Mouse (Mus musculus): ENCODE results near the gene Mpl. TPM values are rescaled to one million over a fixed set of nuclear protein-coding genes. Genes with fewer than 3 reads are reported as not detected.

Mpl gene
- total and polyA plus RNA-seq, 2 experiments: not detected

DNA sequence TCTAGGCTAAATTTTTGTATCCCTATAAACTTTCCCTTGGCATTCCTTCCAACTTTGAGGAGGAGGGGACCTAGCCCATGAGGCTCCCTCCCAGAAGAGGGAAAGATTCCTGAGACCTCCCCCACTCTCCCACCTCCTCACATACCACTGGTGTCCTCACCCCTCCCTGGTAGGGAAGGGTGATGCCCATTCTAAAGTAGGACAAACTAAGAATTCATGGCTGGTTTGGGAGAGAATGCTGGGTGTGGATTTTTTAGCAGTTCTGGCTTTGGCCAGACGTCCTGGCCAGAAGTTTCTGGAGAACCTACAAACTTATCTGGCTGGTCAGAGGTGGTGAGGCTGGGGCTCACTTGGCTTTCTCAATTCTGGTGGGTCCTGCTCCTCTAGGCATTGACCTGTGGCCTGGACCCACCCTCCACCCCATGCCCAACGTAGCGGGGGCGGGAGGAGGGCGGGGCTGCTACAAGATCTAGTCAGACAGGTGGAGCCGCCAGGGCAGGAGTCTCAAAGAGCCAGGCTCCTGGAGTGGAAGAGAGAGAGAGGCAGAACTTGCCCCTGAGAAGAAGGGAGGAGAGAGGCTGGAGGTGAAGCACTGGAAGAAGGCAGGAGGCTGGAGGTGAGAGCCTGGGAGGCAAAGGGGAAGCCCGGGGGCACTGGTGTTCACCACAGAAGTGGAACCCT is 28.0 kb downstream of the Mpl start:
- Histone ChIP-seq H3K36me3 (ENCODE audit: control insufficient read depth, insufficient read depth, low read length) (peaks cover 11% of the 10 kb centered on the region), H3K27me3 (ENCODE audit: control insufficient read depth, insufficient read depth, low read length) (no peaks in the 10 kb centered on the region), H3K9ac (ENCODE audit: low read depth, low read length) (peak overlapping the region; percentile 25; the same call in 1 of the 2 replicates), H3K79me2 (ENCODE audit: control insufficient read depth, insufficient read depth, low read length) (peaks cover 4% of the 10 kb centered on the region; the same call in 1 of the 2 replicates), H3K27ac (replicated peaks; ENCODE audit: insufficient read depth, low read depth, low read length) (peak overlapping the region; percentile 76), H3K4me1 (ENCODE audit: control insufficient read depth, insufficient read depth, low read length) (peaks cover 31% of the 10 kb centered on the region), H3K4me3 (ENCODE audit: insufficient read depth, low read depth, low read length) (peak overlapping the region; percentile 5; the same call in 1 of the 2 replicates)
- WGBS: 24% methylated on average over 7 of the region's 7 CpGs
- TF ChIP-seq POLR2A (IDR thresholded peaks at IDR 0.05; ENCODE audit: extremely low read depth, insufficient read depth, low read length): 0 out of 2 replicates have a peak, but pooled peaks have one; percentile 20
- no peak for TF ChIP-seq CTCF (IDR thresholded peaks at IDR 0.05; ENCODE audit: low read depth, low read length)
- DNase-seq (ENCODE audit: extremely low read depth, low read depth, low spot score): no peak

DNA sequence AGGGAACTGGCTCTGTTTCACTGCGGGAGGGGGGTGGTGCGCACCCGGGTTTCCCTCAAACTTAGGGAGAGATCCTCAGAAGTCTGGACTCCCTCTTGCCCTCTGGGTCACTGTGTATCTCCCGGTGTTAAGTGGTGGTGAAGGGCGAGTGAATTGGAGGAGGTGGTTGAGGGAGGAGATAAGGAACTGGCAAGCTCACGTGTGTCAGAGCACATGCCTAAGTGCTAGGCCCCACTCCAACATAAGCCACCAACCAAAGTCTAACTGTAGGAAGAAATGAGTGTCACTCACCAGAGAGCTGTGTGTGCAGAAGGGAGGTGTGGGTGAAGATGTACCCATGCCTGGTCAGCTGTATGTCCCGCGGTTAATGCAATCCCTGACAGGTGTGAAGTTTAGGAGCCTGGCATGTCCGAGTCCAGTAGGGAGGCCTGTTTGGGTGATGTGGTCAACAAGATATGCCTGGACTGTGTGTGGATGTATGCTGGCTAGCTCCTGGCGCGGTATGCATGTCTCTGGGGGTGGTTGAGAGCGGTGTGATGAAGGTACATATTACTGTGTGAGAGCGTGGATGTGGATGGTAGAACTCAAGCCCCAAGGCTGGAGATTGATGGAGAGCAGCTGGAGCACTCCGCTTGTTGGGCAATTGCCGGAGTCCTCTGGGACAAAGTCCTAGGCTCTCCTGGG is 28.6 kb downstream of the Mpl start:
- H3K4me1 ChIP-seq (ENCODE audit: control insufficient read depth, insufficient read depth, low read length): peaks cover 31% of the 10 kb centered on the region
- peak overlapping the region; percentile 90 for H3K27ac ChIP-seq (replicated peaks; ENCODE audit: insufficient read depth, low read depth, low read length)
- H3K79me2 ChIP-seq (ENCODE audit: control insufficient read depth, insufficient read depth, low read length): peaks cover 4% of the 10 kb centered on the region; the same call in 1 of the 2 replicates
- H3K4me3 ChIP-seq (ENCODE audit: insufficient read depth, low read depth, low read length): peak overlapping the region; percentile 78
- H3K36me3 ChIP-seq (ENCODE audit: control insufficient read depth, insufficient read depth, low read length): peaks cover 11% of the 10 kb centered on the region
- no peaks in the 10 kb centered on the region for H3K27me3 ChIP-seq (ENCODE audit: control insufficient read depth, insufficient read depth, low read length)
- H3K9ac ChIP-seq (ENCODE audit: low read depth, low read length): peak overlapping the region; percentile 91
- TF ChIP-seq CTCF (IDR thresholded peaks at IDR 0.05; ENCODE audit: low read depth, low read length) (no peak), POLR2A (IDR thresholded peaks at IDR 0.05; ENCODE audit: extremely low read depth, insufficient read depth, low read length) (no peak)
- DNase-seq (ENCODE audit: extremely low read depth, low read depth, low spot score): peak; percentile 81
- WGBS: 12% methylated on average over 15 of the region's 15 CpGs

DNA sequence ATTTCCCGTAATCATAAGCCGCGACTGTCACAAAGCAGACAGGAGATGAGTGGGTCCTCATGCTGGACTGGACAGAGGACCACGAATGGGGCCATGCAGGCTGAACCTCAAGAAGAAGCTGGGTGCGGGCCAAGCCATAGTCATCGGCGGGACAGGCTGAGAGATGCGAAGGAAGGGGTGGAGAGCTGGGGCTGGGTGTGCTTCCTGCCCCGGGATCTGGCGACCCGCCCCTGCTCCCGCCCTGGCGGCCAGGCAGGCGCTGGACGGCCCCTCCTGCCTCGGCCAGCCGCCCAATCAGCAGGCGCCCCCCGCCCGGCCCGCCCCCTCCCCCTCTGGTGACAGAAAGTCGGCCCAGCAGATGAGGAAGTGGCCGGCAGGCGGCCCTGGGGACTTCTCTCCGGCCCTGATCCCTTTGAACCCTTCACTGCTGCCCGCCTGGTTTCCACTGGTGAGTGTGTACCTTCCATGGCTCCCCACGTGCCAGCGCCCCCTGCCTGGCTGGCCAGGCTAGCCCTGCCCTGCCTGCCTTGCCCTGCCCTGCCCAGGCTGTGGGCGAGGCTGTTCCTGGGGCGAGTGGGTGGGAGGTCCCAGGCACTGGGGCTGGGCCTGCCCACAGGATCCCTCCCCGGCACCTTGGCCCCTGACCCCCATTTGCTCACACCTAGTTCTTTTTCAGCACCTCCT is 29.4 kb downstream of the Mpl start, which contains the start of gene Elovl1:
Elovl1 (plus strand) TSS at position 326 of the 684 bp plus-strand sequence.
- H3K79me2 ChIP-seq (ENCODE audit: control insufficient read depth, insufficient read depth, low read length): peaks cover 4% of the 10 kb centered on the region; the same call in 1 of the 2 replicates

DNA sequence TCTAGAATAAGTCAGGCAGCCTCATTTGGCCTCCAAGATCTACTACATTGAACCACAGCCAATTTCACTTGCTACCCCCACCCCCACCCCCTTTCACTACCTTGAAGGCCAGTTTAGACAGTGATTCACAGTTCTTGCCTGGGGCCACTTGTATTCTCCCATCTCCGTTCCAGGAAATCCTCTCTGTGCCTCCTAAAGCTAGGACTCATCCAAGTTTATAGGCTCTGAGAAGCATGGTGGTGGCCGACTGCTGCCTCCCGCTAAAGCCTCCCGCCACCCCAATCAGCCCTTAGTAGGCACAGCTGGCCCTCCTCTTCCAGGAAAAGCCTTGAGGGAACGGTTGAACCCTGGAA is 29.9 kb downstream of the Mpl start:
- Histone ChIP-seq H3K36me3 (ENCODE audit: control insufficient read depth, insufficient read depth, low read length) (peaks cover 11% of the 10 kb centered on the region), H3K79me2 (ENCODE audit: control insufficient read depth, insufficient read depth, low read length) (peaks cover 4% of the 10 kb centered on the region; the same call in 1 of the 2 replicates), H3K9ac (ENCODE audit: low read depth, low read length) (peak overlapping the region; percentile 64), H3K27ac (replicated peaks; ENCODE audit: insufficient read depth, low read depth, low read length) (peak overlapping the region; percentile 64), H3K4me3 (ENCODE audit: insufficient read depth, low read depth, low read length) (peak overlapping the region; percentile 45), H3K27me3 (ENCODE audit: control insufficient read depth, insufficient read depth, low read length) (no peaks in the 10 kb centered on the region), H3K4me1 (ENCODE audit: control insufficient read depth, insufficient read depth, low read length) (peaks cover 31% of the 10 kb centered on the region)
- no peak for DNase-seq (ENCODE audit: extremely low read depth, low read depth, low spot score)
- no peak for TF ChIP-seq CTCF (IDR thresholded peaks at IDR 0.05; ENCODE audit: low read depth, low read length)
- TF ChIP-seq POLR2A (IDR thresholded peaks at IDR 0.05; ENCODE audit: extremely low read depth, insufficient read depth, low read length): no peak
- WGBS: 10% methylated on average over 5 of the region's 5 CpGs

More for the DNA sequence above, 29.4 kb downstream of the Mpl start, which contains the start of gene Elovl1:
- peaks cover 31% of the 10 kb centered on the region for H3K4me1 ChIP-seq (ENCODE audit: control insufficient read depth, insufficient read depth, low read length)
- 0% methylated on average over 28 of the region's 31 CpGs for WGBS
- DNase-seq (ENCODE audit: extremely low read depth, low read depth, low spot score): peak; percentile 75
- H3K27me3 ChIP-seq (ENCODE audit: control insufficient read depth, insufficient read depth, low read length): no peaks in the 10 kb centered on the region
- peak within 1 kb of the TSS; percentile 91 for H3K9ac ChIP-seq (ENCODE audit: low read depth, low read length)
- H3K4me3 ChIP-seq (ENCODE audit: insufficient read depth, low read depth, low read length): peak within 1 kb of the TSS; percentile 78
- peaks cover 11% of the 10 kb centered on the region for H3K36me3 ChIP-seq (ENCODE audit: control insufficient read depth, insufficient read depth, low read length)
- peak within 1 kb of the TSS; percentile 90 for H3K27ac ChIP-seq (replicated peaks; ENCODE audit: insufficient read depth, low read depth, low read length)
- TF ChIP-seq CTCF (IDR thresholded peaks at IDR 0.05; ENCODE audit: low read depth, low read length) (peak; percentile 51; the same call in 1 of the 2 replicates), POLR2A (IDR thresholded peaks at IDR 0.05; ENCODE audit: extremely low read depth, insufficient read depth, low read length) (peak; percentile 50; the same call in 1 of the 2 replicates)

DNA sequence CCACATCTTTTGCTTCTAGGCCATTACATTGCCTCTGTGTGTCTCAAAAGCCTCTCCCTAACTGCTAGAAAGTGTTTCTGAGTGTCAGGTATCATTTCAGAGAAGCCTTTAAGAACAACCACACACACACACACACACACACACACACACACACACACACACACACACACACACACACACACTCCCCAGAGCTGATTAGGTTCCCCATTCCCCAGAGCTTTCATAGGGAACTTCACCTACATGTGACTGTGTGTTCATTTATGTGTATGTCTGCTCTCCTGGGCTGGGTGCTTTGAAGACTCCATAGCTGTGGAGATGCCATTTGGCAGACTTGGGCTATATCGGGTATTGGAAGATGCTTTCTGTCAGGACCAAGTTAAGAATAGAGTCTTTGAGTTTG is 31.9 kb downstream of the Mpl start:
- H3K4me1 ChIP-seq (ENCODE audit: control insufficient read depth, insufficient read depth, low read length): peaks cover 17% of the 10 kb centered on the region
- whole genome bisulfite sequencing: 96% methylated on average over 1 of the region's 1 CpGs
- TF ChIP-seq CTCF (IDR thresholded peaks at IDR 0.05; ENCODE audit: low read depth, low read length) (no peak), POLR2A (IDR thresholded peaks at IDR 0.05; ENCODE audit: extremely low read depth, insufficient read depth, low read length) (no peak)

More for the DNA sequence above, 31.9 kb downstream of the Mpl start:
- Histone ChIP-seq H3K27me3 (ENCODE audit: control insufficient read depth, insufficient read depth, low read length) (no peaks in the 10 kb centered on the region), H3K36me3 (ENCODE audit: control insufficient read depth, insufficient read depth, low read length) (peaks cover 8% of the 10 kb centered on the region; the same call in 1 of the 2 replicates), H3K79me2 (ENCODE audit: control insufficient read depth, insufficient read depth, low read length) (peaks cover 4% of the 10 kb centered on the region; the same call in 1 of the 2 replicates), H3K9ac (ENCODE audit: low read depth, low read length) (no peak overlapping the region), H3K4me3 (ENCODE audit: insufficient read depth, low read depth, low read length) (no peak overlapping the region), H3K27ac (replicated peaks; ENCODE audit: insufficient read depth, low read depth, low read length) (no peak overlapping the region)
- DNase-seq (ENCODE audit: extremely low read depth, low read depth, low spot score): no peak
